Mouse (Mus musculus) urinary bladder, adult 2 months (tissue): Measurements from ENCODE around the gene Nudcd3. TPM values are rescaled to one million over a fixed set of nuclear protein-coding genes. Genes with fewer than 3 reads are reported as not detected.
A peak's percentile ranks its signal among the peaks of the same experiment; 100 is the strongest.

Experiments
- DNase-seq: peaks from one replicate; pipeline ENCODE4 v3.0.0; 2022; ENCODE audit warnings: low spot score
- polyA plus RNA-seq: library from polyadenylated mRNA; depleted of rRNA; stranded (reverse); fragments of >200 nt; gene quantifications from 2 replicates; pipeline ENCODE4 v1.2.3, GENCODE M21; 2012; rRNA removed

Gene Nudcd3
- 49.9 and 57.6 TPM in 2 replicates for polyA plus RNA-seq

DNA sequence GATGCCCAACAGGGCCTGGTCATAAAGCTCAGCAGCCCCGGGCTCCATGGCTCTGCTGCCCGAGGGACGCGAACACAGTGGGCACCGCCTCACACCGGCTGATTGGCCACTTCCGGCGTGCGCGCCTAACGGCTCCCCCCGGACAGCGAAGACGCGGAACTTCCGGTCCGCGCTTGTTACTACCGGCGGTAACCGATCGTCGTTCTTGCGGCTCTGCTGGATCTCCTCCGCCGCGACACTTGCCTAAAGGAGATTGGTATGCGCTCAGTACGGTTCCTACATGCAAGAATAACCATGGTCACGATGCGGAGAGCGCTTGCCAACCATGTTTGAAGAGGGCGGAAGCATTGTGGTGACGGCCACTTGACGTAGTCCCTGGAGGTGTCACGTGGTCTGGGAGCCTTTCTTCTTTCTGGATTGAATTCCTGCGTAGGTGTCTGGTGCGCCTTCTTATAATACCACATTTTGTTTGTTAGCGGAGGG, at the start of gene Nudcd3:
Gene Nudcd3 (minus strand): TSS at position 329 of the 483 bp plus-strand sequence.
- peak; percentile 87 for DNase-seq

DNA sequence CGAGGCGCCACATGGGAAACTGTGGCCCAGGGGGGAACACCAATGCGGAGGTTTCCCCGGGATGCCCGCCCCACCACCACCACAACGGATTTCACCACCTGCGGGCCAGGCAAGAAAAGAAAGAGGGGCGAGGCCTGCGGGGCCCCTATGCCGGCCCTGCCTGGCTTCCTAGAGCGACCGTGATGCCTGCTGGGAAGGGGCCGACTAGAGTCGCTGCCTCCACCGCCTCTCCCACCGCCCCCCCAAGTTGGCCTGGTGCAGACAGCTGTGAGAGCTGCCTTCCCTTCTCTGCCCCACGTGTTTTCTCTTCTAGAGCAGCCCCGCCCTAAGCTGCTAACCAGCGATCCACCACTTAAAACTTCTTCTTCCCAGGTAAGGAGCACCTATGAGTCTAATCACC, 44.5 kb upstream of the Nudcd3 start:
- DNase-seq = no peak

DNA sequence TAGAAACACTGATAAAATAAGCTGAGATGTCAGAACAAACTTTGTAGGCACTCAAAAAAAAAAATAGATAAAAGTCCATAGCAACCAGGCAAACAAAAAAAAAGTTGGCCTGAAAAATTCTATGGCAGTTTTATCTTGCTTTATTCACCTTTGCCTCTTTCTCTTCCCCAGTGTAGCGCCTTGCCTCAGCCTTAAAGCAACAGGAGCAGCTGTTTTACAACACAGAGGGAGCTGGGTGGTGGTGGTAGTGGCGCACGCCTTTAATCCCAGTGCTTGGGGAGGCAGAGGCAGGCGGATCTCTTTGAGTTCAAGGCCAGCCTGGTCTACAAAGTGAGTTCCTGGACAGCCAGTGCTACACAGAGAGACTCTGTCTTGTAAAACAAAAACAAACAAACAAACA, 32.8 kb upstream of the Nudcd3 start:
- no peak for DNase-seq

DNA sequence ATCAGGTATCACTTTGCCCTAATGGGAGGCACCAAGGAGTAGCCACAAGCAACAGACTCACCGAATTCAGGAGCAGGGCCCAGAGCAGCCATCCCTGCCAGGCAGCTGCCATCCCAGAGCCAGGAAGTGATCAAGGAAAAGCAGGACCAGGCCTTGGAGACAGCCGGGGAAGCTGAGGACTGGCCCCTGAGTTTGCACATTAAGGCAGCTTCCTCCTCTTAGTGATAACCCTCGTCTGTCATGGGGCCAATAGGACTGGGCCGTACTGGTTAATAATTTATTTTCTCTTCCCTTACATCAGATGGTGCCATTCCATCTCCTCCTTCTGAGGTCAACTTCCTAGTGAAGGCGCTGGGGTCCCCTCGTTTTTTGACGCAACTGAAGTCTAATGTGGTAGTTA, 29.8 kb upstream of the Nudcd3 start, which contains the start of gene Npc1l1:
Gene Npc1l1 (minus strand): TSS at position 132 of the 400 bp plus-strand sequence.
- DNase-seq = no peak

DNA sequence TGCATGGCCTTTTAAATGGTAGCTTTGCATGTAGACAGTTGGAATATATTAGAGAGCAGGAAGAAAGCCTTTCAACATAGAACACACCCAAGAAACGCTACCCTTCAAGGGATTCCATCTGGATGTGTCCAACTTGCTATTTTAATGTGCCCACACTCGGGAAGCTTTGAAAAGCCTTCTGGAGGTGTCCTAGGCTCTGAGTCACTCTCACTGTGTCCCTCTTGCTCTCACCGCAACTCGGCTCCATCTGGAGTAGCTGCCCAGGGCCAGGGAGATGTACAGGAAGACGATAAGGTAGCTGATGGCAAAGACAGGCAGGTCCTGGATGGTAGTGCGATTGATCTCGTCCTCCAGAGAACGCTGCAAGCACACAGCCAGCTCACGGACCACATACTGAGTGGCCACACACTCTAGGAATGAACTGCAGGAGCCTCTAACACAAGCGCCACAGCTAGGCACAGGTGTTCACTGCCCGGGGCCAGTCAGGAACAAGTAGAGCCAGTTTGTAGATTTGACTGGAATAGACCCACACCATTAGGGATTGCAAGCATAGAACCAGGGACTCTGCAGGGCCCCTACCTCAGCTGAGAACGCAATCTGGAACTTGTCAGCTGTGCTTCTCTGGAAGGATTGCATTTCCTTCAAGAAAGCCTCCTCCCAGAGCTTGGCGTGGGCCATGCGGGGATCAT, 24.5 kb upstream of the Nudcd3 start:
- no peak for DNase-seq

DNA sequence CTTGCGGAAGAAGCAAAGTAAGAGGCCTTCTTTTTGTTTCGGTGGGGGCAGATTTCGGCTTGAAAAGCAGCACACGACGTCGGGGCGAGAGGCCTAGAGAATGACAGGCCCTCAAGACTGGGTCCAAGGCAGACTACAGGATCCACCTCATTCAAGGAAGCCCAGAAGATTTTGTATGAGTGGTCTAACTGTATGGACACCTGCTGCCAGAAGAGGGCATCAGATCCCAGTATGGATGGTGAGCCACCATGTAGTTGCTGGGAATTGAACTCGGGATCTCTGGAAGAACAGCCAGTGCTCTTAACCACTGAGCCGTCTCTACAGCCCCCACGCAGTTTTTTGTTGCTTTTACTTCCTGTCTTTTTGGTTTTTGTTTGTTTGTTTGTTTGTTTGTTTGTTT, 22.0 kb upstream of the Nudcd3 start:
- DNase-seq = no peak

DNA sequence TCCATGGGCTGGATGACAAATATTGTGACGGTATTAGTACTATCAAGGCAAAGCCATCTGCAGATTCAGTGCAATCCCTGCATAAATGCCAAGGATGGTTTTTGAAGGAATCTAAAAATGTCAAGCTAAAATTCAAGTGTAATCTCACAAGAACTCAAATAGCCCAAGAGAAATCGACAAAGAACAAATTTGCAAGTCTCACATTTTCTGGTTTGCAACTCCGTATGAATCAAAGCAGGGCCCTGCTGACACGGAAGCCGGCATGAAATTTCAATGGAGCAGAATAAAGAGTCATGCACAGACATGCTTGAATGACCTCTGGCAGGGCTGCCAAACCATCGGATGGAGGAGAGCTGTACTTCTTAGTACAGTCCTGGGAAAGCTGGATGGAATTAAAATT, 19.8 kb upstream of the Nudcd3 start:
- no peak for DNase-seq

DNA sequence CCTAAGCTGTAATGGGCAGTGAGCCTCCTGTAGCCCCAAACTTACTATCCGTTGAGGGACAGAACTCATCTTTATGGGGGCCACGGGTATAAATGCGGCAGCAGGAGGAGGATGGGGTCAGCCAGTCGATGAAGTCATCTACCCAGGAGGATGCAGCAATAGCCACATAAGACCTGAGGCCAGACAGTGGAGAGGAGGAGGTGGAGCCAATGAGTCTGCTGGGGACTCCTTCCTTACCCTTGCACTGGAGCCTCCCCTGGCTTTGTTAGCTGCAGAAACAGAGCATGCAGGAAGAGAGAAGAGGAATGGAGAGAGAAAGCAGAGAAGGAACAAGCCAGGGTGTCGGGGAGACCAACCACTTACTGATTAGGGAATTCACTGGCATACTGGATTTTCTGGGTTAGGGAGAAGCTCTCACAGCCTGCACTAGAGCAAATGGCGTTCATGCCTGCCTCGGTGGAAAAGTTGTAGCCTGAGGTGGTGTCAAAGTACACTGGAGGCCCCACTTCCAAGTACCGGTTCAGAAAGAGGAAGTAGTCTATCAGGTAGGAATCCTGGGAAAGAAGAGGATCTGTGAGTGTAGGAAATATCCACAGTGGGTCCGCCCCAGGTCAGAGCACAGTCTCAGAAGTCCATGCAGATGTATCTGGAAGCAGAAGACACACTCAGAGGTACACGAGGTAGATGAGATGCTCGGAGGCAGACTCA, 18.1 kb upstream of the Nudcd3 start:
- no peak for DNase-seq

DNA sequence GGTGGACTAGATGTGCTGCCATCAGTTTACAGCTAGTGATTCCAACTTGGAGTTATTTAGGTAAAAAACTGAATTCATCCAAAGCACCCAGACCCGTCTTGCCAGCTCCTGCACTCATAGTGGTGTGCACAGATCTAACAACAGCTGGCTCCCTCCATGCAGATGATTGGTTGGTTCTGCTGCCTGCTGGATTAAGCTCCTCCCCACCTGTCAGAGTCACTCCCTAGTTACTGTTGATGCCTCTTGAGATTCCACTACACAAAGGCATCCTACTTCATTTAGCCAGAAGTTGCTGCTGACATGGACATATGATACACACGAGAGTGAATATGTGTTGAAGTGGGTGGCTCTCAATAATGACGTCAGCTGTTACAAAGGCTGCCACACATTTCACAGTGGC, 16.6 kb upstream of the Nudcd3 start:
- DNase-seq = no peak

DNA sequence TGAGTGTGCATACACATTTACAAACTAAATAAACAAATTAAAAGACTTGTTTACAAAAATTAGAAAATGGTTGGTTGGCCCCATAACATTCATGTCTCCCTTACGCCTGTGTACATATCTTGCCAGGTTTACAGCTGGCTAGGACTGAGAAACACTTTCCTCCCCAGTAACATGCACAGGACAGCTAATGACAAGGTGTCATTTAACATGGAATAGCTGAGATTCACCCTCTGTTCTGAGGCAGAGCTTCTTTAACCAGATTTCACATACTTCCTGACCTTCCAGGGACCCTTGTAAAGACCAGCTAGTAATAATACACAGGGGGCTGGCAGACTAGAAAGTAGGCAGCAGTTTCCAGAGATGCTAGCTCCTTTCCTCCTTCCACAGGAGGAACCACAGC, 7.9 kb upstream of the Nudcd3 start:
- DNase-seq = no peak

DNA sequence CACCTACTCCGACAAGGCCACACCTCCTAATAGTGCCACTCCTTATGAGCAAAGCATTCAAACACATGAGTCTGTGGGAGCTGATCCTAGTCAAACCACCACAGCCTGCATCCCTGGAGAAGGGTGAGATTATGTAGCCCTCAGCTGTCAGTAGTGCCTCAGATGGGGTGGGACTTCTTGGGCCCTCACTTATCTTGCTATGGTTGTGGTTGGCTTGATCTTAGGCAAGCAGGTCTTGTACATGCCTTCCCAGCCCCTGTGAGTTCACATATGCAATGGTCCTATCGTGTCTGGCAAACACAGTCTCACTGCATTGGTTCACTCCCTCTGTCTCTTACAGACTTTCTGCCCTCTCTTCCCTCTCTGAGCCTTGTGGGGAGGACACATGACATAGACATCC, 6.9 kb upstream of the Nudcd3 start:
- DNase-seq = no peak

DNA sequence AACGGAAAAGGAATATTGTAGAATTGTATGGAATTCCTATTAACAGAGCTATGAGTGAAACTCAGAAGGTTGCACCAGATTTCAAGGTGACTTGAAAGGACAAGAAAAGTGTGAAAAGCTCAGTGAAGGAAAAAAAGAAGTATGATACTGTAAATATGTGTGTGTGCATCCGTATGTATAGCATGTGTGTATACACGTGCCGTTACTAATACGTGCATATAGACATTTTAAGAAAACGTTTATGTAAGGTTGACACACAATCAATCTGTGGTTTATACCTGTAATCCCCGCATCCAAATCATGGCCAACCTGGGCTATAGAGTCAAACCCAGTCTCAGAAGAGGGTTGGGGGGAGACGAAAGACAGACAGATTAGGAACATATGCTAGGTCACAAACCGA, 355 bp upstream of the Nudcd3 start:
- no peak for DNase-seq

DNA sequence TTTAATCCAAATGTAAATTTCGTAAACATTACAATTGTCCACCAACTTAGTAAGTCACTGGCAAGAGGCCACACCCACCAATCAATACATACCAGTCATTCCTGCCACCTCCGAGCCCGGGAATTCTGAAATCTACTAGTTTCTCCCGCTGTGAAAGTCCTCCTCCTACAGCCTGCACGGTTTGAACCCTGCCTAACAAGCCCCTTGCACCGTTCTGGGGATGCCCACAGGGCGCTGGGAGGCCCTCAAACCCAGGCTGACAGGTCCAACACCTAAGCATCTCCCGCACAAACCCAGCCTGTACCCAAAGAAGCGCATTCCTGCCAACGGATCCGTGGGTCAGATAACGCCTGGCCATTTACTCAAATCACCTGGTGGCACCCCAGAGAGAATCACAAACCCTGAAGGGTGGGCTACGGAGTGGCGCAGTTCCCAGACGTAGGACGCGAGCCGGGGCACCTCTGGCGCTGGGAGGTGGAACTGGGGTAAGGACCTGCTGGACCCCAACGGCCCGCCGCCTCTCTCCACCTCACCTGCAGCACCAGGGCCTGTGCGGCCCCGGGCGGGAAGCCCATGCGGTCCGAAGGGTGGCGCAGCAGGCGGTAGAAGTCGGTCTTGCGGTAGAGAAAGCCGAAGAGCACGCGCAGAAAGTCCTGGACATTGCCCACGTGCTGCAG, 667 bp downstream of the Nudcd3 start, which contains the start of gene A730071L15Rik:
Gene A730071L15Rik (plus strand): TSS at position 620 of the 677 bp plus-strand sequence.
- no peak for DNase-seq

DNA sequence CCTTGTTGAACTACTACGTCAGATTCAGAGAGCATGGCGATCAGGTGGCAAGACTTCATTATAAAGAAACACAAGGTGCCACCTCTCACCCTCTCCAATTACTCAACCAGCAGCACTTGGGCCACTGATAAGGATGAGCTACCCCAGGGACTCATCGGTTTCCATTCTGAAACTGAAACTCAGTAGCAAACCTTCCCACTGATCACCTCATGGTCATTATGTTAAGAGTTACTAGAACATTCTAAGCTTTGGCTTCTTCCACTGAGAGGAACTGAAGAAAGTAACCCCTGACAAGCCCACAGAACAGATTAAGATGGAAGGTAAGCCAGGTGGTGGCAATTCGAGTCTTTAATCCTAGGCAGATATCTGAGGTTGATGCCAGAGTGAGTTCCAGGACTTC, 1.8 kb downstream of the Nudcd3 start:
- DNase-seq = no peak

DNA sequence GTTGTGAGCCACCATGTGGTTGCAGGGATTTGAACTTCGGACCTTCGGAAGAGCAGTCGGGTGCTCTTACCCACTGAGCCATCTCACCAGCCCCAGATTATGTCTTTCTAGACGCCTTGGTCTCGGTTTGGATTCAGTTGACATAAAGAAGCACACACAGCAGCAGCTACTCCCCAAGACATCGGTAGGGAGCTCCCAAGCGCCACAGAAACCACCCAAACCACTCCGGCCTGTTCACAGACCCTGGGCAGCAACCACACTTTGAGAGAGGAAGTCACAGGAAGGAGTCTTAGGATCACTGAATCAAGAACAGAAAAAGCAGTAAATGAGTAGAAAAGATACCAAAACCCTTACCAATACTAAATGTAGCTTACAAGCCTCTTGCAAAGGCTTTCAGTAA, 3.4 kb downstream of the Nudcd3 start:
- DNase-seq = no peak

DNA sequence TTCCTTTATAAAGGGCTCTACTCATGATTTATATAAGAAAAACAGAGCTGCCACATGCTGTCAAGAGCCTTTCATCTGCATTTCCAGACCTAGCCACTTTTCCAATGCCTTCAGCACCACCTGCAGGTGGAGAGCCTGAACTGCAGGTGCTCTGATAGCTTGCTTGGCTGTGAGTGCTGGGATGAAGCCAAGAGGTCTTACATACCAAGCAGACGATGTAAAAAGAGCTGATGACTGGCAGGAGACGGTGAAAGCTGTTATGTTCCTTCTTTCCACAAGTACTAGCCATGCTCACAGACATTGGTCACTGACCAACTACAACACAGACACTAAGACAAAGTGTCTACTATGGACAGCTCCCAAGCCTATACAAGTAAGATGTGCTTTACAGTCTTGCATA, 12.3 kb downstream of the Nudcd3 start:
- peak; percentile 53 for DNase-seq

DNA sequence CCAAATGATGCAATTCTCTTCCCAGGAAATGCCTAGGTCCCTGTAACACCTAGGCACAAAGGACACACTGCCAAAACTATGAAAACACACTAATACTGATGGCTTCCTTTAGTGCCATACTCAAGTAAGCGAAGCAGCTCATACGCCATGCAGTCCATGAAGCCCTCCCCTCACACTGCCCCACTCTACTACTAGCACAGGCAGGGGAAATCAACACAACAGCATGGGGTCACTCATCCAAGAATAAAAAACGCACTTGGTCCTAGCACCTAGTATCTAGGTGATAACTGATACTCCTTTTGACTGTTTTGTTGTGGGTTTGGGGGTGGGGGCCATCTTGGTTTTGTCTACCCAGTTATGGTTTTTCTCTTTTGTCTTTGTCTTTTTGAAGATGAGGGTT, 12.8 kb downstream of the Nudcd3 start:
- DNase-seq = no peak

DNA sequence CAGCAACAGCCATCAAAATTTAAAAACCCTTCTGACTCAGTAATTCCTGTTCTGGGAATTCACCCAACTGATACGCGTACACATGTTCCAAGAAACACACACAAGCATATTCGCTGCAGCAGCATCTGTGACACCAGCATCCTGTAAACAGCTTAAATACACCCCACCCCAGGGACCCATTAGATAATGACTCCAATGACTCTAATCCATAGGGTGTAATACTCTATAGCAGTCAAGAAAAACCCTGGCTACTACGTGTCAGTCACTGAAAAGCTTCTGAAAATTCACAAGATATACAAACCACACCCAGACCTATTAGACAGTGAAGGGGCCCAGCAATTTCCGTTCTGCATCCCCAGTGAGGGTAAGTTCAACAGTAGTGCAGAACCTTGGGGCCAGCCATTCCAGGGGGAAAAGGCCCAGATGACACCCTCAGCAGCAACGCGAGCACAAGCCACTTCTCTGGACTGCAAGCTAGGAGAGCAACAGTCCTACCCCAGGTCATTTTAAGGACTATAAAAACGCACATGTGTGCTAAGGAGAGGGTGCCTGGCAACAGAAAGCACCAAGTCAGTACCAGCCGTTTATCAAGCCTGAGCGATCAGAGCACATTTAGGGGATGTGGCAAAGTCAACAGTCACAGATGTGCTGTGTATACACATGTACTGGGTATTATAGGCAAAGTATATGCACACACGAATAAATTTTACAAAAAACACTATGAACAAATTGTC, 15.8 kb downstream of the Nudcd3 start:
- no peak for DNase-seq

DNA sequence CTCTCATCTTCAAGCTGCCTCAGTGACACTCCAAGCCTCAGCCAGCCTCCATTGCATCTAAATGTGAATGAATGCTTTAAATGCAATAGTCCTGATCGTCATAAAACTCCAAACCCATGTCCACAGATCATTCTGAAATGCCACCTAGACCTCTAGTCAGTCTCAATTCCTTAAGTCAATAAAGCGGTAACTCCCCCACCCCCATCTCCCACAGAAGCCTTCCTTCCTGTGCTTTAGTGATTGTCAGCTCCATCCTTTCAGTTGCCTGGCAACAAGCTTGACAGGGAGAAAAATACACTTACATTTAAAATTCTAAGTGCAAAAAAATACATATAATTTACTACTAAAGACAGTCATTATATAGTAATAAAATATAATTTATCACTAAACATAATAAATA, 17.0 kb downstream of the Nudcd3 start:
- no peak for DNase-seq

DNA sequence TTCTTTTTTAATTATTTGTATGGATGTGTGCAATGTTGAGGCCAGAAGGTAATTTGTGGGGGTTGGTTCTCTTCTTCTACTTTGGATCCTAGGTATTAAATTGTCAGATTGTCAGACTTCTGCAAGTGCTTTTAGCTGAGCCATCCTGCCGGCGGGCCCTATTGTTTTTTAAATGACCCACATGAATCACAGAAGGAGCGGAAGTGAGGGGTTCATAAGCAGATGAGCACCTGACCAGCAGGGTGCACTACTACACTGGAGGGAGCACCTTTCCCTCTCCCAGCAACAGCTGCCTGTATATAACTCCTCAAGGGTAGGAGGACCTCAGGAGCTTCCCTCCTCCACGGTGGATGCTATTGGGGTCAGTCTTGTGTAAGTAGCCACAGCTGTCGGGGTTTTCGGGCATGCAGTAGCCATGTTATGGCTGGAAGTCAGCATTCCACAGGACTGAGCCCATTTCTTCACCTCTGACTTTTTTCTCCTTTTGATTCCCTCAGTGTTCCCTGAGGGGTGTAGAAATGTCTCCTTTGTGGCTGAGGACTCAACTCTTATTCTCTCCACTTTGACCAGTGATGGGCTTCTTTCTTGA, 19.3 kb downstream of the Nudcd3 start:
- DNase-seq = no peak

DNA sequence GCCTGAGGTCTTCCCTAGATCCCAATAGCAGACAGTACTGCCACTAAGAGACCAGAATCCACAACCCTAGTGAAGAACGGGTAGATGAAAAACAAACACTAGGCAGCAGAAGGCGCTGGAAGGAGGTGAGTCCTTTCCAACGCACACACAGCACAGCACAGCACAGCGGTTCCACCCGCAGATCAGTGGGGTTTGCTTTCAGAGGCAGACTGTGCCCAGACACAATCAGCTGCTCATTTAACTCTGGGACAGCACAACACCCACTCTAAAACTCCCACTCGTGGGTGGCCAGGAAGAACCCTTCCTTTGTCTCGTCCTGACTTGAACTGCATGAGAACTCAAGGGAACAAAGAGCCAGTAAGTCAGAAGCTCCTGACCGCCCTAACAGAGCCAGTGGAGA, 21.0 kb downstream of the Nudcd3 start:
- DNase-seq = no peak
